Mouse (Mus musculus) neural tube, embryonic 10.5 days (tissue): ENCODE data around the gene Ntm.

Source experiments
- DNase-seq: peaks from one replicate; pipeline ENCODE4 v3.0.0-alpha.2; 2017; ENCODE audit warnings: low spot score; ENCODE audit errors: extremely low spot score

The Ntm gene

DNA sequence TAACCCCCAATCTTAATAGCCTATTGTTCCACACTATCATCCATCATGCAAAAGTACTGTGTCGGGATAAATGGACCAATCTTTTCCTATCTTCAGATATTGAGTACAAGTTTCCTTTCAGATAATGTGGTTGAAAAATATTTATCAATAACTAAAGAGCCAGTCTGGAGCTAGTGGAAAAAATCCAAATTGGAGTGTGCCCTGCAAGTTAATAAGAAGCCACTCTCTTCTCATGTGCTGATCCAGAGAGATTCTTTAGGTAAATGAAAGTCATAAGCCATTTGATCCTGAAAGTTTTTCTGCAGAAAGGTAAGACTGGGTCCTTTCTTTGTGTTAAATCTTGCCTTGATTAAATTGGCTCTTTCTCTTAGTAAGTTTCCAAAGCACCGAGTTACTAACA is 627.3 kb downstream of the Ntm start:
- no peak for DNase-seq

DNA sequence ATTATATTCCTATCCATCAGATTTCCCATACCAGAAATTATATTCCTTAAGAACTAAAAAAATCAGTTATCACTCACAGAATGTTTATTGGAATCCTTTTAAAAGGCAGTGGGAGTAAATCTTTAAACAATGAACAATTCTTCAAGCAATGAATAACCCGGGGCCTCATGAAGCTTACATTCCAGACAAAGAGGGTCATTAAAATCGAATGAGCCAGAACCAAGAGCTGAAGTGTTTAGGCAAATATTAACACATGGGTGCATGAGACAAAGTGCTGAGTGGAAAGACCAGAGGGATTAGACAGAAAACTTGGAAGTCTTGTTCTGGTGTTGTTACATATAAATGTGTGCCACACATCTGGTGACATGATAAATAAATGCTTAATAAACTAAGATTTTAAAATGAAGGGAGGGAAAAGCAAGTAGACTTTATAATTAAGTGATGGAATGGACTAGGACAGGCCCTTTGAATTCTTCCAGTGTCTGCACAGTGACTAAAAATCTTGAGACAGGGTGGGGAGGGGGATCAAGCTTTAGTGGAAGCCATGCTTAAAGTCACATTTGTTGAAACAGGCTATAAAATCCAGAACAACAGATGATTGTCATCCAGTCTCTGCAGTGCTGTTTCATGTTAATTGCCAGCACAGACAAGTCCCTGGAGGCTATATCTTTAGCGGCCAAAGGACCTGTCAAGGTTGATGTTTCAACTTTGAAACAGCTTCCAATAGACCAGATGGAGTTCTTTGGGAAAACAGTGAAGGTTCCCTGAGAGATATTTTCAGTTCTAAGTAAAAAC is 630.4 kb downstream of the Ntm start:
- DNase-seq = no peak

DNA sequence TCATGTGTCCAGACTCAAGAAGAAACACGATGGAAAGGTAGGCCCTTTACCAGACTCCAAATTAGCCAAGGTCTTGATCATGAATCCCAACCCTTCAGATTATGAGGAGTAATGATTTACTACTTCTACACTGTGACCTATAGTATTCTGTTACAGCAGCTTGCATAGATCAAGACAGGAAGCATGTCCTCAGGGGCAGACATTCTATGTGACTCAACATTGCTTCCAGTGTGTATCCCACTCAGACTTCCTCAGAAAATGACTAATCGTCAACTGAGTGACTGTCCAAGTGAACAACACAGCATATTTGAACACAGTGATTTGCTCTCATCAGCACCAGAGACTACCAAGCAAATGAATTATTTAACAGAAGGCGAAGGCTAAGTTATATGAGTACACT is 632.5 kb downstream of the Ntm start:
- DNase-seq = no peak

DNA sequence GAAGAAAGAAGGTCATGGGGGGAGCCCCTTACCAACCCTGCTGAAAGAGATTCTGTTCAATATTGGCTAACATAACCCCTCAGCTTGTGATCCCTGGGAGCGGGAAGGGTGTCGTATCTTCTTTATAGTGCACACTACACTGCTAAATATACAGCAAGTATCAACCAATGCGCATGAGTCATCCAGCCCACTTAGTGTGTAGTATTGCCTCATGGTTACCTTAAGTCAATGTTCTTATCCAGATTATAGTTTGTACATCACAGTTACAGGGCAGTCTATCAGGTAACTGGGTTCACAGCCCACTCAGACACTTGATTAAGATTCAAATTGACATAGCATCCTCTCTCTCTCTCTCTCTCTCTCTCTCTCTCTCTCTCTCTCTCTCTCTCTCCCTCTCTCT is 636.7 kb downstream of the Ntm start:
- no peak for DNase-seq

DNA sequence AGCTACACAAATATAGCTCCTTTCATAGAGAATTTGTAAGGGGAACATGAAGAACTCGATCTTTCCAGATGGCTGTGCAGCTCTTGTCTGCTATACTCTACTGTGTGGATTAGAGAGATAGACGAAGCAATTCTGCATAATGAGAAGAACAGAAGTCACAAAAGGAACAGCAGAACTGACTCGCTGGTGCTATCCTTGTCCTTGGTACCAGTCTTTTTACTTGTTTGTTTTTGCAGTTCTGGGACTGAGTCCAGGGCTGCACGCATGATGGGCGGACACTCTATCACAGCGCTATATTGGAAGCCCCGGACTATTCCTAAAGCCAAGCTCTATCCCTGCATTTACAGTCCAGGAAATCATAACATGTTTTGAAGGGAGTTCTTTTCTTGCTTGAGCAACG is 637.8 kb downstream of the Ntm start:
- DNase-seq = no peak

DNA sequence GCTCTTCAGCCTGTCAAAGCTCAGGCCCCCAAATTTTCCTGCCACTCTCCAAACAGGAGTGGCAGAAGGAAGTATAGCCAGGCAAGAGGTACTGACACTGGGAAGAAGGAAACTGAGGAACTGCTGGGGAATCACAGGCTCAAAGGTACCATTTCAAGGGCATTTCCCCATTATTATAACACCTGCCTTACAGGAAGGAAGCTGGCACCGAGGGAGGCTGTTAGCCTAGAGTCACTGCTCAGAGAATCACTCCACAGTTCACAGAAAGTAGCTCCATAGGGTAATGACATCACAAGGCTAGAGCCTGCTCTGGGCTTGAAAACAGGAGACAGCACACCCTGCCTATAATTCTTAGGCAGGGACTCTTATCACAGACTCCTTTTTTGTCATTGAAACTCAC is 643.7 kb downstream of the Ntm start:
- DNase-seq = no peak

DNA sequence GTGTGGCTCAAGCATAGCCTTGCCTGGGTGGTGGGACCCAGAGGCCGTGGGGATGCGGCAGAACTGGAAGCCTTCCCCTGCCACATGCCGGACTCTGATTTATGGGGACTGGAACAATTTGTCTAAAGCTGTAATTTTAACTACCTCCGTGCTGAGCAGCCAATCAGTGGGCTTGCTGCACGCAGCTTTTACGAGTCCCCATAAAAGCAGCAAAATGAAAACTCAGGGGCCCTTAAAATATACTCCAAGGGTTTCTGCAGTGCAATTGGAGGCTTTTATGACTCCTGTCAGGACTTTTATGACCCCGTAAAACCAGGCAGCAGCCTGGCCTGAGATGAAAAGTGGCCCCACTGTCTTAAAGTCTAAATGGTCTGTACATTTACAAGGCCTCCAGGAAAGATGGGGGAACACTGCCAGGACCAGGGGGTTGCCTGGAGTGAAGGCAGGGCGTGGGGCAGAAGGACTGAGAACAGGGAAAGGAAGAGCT is 644.2 kb downstream of the Ntm start:
- DNase-seq = no peak

DNA sequence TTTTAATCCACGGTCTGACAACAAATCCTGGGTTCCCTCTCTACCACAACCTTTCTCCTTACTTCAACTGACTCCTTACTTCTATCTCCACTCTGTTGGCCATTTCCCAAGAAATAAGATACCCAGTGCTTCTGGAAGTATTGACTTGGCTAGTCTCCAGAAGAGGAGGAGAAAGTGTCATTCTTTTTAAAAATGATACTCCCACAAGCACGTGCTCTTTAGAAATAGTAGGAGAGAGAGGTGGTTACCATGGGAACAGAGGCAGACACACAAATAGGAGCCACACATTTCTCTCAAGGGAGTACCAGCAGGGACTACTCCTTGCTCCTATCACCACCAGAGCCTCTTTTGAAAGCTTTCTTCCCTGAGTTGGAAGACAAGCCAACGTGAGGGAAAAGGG is 645.3 kb downstream of the Ntm start:
- DNase-seq = no peak

DNA sequence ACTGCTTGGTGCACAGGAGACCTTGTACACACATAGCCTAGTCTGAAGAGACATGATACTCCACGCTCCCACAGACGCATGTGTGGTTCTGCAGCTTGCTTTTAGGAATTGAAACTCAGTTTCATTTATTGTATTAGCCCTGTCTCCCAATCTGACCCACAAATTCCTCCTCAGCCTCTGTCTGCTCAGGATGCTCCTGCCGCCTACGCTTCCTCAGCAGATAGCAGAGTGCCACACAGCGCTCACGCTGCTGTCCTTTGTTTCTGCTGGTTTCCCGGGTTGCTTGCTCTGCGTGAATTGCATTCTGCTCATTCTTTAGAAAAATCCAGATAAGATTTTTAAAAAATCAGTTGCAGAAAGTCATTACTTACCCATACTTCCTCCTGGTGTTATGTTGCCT is 647.1 kb downstream of the Ntm start:
- no peak for DNase-seq

DNA sequence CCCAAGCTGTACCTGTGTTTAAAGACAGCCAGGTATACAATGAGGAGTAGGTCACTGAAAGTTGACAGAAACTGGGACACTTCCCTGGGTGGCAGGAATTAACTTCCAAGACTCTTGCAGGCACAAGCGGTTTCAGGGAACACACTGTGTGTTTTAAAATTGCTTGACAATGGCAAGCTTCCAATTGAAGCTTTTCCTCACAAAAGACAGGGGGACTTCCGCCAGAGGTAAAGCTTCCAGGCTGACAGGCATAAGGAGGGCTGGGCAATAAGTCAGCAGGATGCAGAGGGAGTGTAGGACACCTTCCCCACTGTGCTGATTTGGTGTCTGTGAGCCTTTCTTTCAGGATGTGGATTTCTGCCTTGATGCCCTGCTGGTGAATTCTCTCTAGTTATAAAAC is 656.0 kb downstream of the Ntm start:
- no peak for DNase-seq

DNA sequence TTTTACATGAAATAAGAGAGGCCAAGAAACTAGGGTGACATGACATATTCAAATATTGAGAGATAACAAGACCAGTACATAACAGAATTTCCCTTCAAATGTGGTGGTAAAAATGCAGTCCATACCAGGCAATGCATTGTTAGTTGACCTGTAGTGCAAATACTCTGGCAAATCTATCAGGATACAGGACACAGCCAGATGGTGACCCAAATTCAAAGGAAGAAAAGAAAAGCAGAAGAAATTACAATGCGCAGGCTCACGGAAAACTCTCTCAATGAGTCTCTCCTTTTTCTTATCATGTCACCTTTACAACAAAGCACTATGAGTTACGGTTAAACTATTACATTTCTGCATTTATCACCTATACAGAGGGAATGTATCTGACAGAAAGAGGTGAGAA is 664.6 kb downstream of the Ntm start:
- DNase-seq = no peak

DNA sequence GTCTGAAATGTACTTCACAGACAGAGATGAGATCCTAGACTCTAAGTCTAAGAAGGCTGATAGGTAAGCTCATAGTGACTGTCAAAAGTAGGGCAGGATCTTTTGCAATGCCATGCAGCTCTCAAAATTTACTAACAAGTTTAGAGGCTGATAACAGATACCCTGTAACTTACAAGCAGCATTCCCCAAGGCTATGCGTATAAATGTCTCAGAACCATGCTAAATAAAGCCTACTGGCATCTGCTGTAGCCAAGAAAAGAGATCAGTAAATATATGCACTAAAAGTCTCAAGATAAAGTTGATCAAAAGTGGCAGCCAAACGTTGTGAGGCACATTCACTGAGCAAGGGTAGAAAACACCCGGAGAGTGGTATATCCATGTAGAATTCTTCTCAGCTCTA is 666.2 kb downstream of the Ntm start:
- DNase-seq = no peak

DNA sequence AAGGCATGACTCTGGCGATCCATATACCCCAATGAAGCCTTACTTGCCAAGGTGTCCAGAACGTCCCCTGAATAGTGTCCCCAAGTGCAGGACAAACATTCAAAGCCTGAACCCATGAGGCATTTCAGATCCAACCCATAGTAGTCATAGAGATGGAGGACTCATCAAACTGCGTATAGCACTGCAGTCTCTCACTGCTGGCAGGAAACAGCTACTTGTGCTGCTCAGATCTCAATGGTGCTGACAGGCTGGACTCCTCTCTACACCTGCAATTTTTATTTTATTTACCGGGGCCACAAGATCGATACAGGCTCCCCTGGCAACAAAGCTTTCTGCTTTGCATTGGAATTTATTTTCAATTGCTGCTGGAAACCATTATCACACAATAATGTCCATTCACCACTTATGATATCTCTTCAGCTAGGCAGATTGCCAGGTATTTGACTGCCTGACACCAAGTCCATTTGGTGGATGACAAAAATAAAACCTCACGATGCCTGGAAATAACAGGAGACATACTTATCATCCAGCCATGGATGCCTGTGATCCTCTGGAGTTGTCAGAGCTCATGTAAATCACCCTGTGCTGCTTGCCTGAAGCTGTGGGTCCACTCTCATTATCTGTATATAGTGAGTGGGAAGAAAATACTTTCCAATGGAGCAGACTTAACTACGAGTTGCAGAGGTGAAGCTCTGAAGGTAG is 674.8 kb downstream of the Ntm start:
- no peak for DNase-seq

DNA sequence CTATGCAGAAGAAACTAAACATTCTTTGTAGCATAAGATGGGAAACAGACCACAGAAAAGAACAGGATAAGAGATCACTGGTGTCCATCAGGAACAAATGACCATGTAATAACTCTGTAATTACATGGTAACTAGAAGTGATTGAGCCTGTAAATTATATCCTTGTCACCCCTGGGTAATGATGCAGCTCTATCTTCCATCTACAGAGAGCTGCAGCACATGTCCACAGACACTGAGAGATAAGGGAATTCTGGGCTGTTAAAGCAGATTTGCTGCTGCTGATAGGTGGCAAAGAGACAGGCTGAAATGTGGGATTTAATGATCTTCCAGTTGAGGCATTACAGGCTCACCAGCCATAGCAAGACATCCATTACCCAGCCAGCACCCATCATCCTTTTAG is 677.8 kb downstream of the Ntm start:
- DNase-seq = no peak

DNA sequence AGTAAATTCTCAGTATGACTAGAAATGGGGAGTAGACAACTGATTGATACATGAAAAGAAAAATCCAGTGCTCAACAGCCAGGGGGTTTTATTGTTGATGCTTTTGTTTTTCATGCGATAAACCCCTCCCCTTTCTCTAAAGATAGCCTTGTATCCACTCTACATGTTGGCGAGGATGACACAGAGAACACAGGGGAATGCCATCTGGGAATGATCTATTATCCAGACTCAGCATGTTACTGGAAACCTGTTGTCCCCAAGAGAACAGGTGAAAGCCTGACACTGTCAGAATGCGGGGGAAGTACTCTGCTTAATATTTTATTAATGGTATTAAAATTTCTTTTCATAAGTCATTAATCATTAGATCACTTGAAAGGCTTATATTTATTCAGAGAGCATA is 690.1 kb downstream of the Ntm start:
- DNase-seq = no peak

DNA sequence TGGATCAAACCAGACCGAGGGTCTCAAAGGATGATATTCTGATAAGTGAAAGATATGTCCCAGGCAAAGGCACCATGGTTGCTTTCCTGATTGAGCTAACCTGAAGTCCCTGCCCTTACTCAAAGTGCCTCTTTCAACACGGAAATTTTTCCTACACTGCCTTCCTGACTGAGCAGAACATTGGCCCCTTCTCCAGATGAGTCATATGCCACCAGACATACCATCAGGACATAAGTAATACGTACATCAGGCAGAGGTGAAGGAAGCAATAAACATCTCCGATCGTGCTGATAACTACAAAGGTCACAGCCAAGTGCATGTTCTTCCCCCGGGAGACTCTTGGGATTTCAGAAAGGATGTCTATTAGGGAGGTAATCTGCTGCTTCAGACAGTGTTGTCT is 693.0 kb downstream of the Ntm start:
- no peak for DNase-seq

DNA sequence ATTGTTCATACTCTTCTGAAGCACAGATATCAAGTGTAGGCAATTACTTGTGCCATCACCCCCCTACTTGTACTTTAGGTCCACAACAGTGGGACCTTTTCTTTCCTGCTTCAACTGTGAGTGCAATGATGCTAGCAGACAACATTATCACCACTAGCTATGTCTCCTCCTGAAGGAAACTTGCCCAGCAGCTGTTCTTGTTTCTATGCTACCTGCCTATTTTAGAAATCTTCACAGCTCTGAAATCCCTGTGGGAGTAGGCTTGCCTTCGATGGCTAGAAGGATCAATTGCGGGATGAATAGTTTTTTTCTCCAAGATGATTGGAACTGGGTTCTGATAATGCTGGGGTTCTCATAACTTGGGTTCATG is 693.7 kb downstream of the Ntm start:
- no peak for DNase-seq

DNA sequence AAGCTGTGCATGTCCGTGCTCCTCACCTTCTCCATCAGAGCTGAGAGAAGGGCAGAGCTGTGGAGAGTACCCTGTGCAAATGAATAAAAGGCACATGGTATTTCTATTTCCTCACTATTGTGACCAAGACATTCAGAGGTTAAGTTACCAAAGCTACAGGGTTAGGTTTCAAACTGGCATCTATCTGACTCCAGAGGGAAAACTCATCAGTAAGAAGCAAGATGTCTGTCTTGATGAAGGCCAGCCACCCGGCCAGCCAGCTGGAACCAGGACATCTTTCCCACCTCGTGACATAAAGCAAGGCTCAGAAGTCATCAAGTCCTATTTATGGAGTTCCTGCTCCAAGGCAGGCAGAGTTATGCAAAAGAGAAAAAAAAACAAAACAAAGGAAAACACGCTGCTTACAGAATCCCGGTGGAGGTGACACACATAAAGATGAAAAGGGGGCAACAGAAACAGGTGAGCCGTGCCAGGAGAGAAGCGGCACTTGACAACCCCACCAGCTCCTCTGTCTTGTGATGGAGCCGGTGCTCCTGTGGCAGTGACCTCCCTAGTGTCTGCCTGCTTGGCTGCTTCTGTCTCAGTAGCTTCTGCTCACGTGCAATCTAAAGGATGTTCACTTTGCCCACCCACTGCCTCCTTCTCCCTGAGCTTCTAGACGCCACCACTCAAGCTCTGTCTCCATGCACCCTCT is 694.2 kb downstream of the Ntm start:
- no peak for DNase-seq

DNA sequence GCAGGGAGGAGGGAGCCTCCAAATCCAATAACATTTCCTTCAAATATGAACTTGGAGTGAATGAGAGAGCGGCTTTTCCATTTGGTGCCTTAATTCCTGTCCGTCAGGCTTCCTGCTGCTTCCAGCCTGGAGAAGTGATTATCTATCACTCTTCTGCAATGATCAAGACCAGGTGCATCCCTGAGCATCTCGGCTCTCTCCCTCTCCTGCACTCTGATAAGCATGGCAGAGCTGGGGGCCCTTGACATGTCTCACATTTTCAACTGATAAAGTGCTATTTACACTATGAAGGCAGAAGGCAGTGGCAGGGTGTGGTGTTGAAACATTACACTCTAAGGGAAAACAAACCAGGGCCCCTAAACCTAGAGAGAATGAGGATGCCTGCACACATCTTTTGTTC is 695.3 kb downstream of the Ntm start:
- DNase-seq = no peak

DNA sequence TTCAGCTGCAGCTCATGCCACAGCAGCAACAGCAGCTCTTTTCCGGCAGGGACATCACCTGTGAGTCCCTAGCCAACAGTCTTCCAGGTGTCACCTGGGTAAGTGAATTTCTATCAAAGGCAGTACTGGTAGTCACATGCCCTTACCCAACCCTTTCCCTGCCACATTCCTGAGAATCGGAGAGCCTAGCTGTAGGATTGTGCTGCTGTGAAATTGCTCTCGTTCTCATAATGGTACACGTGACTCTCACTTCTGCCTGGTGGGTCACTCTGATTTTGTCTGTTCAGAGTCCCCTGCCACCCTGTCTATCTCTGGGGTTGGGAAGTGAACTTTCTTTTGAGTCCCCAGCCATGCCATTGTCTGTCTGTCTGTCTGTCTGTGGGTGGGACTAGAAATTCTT is 697.8 kb downstream of the Ntm start:
- DNase-seq = no peak

DNA sequence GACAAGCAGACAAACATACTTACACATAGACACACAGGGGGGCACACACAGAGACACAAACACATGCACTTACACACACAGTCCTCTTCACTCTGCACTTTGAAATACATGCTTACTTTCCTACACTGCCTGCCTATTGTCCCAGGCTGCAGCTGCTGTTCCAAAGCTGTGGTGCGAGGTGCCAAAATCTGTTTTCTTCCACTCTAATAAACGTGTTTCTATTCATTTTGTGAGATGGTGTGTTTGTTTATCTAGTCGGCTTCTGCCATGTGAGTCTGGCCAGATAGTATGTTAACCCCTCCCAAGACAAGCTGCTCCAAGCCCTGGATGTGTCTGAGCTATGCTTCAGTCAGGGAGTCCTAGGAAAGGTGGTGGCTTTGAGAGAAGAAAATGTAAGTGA is 700.1 kb downstream of the Ntm start:
- DNase-seq = no peak

DNA sequence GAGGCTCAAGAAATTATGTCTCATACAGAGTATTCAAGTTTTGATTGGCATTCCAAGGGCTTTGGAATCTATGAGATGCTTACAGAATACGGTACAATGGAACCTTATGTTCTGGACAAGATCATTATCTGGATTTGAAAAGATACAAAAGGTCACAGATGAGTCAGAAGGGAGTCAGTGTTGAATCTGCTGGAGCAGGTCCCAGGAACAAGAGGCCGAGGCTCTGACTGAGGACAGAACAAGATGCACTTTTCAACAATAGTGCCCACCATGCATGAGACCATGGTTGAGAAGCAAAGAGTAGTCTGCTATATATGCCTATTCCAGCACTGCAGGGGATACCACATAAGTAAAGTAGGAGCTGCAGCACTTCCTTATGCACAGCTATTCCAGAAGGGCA is 710.1 kb downstream of the Ntm start:
- no peak for DNase-seq

DNA sequence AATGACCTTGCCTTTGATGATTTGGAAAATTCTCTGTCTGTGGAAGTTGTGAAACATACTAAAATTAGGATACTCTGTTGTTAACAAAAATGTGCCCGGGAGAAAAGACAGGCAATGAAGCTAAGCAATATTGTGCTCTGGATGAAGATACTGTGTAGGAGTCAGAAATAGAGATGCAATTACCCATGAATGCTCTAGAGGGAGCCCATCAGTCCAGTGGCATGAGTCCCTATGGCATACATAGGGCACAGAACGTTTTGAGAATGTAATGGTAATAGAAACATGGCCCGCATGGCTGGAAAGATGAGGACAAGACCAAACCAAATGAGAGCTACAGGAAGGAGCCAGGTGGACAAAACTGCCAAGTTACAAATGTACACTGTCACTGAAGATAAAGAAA is 712.1 kb downstream of the Ntm start:
- DNase-seq = no peak
